Mouse (Mus musculus): ENCODE data around the gene Kctd7.

- no peak for TF ChIP-seq POLR2A (IDR thresholded peaks at IDR 0.05; ENCODE audit: low read depth, low read length)
- TF ChIP-seq CTCF (IDR thresholded peaks at IDR 0.05; ENCODE audit: extremely low read depth, insufficient read depth, insufficient read length, insufficient replicate concordance): no peak
These were observed 53.3 kb downstream of the Kctd7 start for GRCm38 (mm10) chr5:130197981-130198380.
